Mouse (Mus musculus): ENCODE data around the gene Ubl5.

- TF ChIP-seq CTCF (IDR thresholded peaks at IDR 0.05; ENCODE audit: borderline replicate concordance, insufficient read depth, low read depth, low read length) (no peak), POLR2A (IDR thresholded peaks at IDR 0.05; ENCODE audit: borderline replicate concordance, insufficient read depth, low read length) (no peak)
Observed at GRCm38 (mm10) chr9:20636790-20637189, 5.9 kb upstream of the Ubl5 start.

Data from cerebellum, adult 2 months (tissue).